Mouse (Mus musculus) hindbrain, embryonic 16.5 days (tissue): Measurements from ENCODE around the gene Plac8. TPM values are rescaled to one million over a fixed set of nuclear protein-coding genes. Genes with fewer than 3 reads are reported as not detected.

ENCODE experiments used
- ATAC-seq: fragments of 200-750 bp; cut with Nextera tagmentation; 2 replicates; pipeline ENCODE4 v1.8.0; 2017; ENCODE audit warnings: moderate TSS enrichment, moderate library complexity
- H3K27ac ChIP-seq: fragments of 300-500 bp; sonication (generic); 2 replicates; pipeline ENCODE4 v1.5.1; 2014; ENCODE audit warnings: low read depth, mild to moderate bottlenecking, control low read depth, low read length, moderate library complexity
- H3K27me3 ChIP-seq: fragments of 300-500 bp; sonication (generic); replicated peaks from 2 replicates; pipeline ENCODE4 v1.6.1; 2014; ENCODE audit warnings: low read length; ENCODE audit not compliant: control insufficient read depth, insufficient read depth
- H3K36me3 ChIP-seq: fragments of 300-500 bp; sonication (generic); 2 replicates; pipeline ENCODE4 v1.6.1; 2014; ENCODE audit warnings: mild to moderate bottlenecking, low read length, moderate library complexity, mixed read lengths; ENCODE audit not compliant: control insufficient read depth, insufficient read depth
- H3K4me1 ChIP-seq: fragments of 300-500 bp; sonication (generic); 2 replicates; pipeline ENCODE4 v1.6.1; 2014; ENCODE audit warnings: low read depth, low read length; ENCODE audit not compliant: control insufficient read depth, insufficient read depth
- H3K4me2 ChIP-seq: fragments of 300-500 bp; sonication (generic); 2 replicates; pipeline ENCODE4 v1.6.1; 2014; ENCODE audit warnings: mild to moderate bottlenecking, low read length, control low read depth, moderate library complexity
- H3K4me3 ChIP-seq: fragments of 300-500 bp; sonication (generic); 2 replicates; pipeline ENCODE4 v1.5.1; 2014; ENCODE audit warnings: mild to moderate bottlenecking, low read length, control low read depth, moderate library complexity
- H3K9ac ChIP-seq: fragments of 300-500 bp; sonication (generic); 2 replicates; pipeline ENCODE4 v1.6.1; 2014; ENCODE audit warnings: low read depth, mild to moderate bottlenecking, control low read depth, low read length, moderate library complexity
- H3K9me3 ChIP-seq: fragments of 300-500 bp; sonication (generic); 2 replicates; pipeline ENCODE4 v1.6.1; 2014; ENCODE audit warnings: mild to moderate bottlenecking, low read length, moderate library complexity; ENCODE audit not compliant: control insufficient read depth
- WGBS: fragments of 180-500 bp; shearing (Covaris S2); extraction: QIAGEN DNeasy Blood & Tissue Kit; methylation state at CpG from one replicate; pipeline ENCODE4 v1.1.7; 2014; 5-methylcytosine and 5-hydroxymethylcytosine counted together
- polyA plus RNA-seq: library from polyadenylated mRNA; unstranded; fragments of >200 nt; fragmentation: Nextera tagmentation; extraction: Ambion mirVana; gene quantifications from 2 replicates; pipeline ENCODE4 v1.2.1, GENCODE M21; 2015

Gene Plac8
- polyA plus RNA-seq, 1 experiment from 2014 or later = 0.65 TPM

- no peak overlapping the region for H3K4me3 ChIP-seq
- no peak overlapping the region for H3K9ac ChIP-seq
- no peaks in the 10 kb centered on the region for H3K9me3 ChIP-seq
- no peak overlapping the region for H3K4me2 ChIP-seq
- no peak overlapping the region for H3K27ac ChIP-seq
- H3K36me3 ChIP-seq = no peaks in the 10 kb centered on the region
- no peaks in the 10 kb centered on the region for H3K4me1 ChIP-seq
- 89% methylated on average over 7 of the region's 7 CpGs for whole genome bisulfite sequencing
- no peak for ATAC-seq
- no peaks in the 10 kb centered on the region for H3K27me3 ChIP-seq
Measured at GRCm38 (mm10) chr5:100583066-100583465, 11.0 kb upstream of the Plac8 start.

GRCm38 (mm10) chr5:100582435-100582826 is 10.4 kb upstream of the Plac8 start:
- 96% methylated on average over 5 of the region's 5 CpGs for WGBS
- Histone ChIP-seq H3K9me3 (no peaks in the 10 kb centered on the region), H3K4me1 (no peaks in the 10 kb centered on the region), H3K4me3 (no peak overlapping the region), H3K27ac (no peak overlapping the region), H3K4me2 (no peak overlapping the region), H3K27me3 (no peaks in the 10 kb centered on the region), H3K36me3 (no peaks in the 10 kb centered on the region), H3K9ac (no peak overlapping the region)
- ATAC-seq = no peak

GRCm38 (mm10) chr5:100581622-100582434 is 9.8 kb upstream of the Plac8 start:
- no peak overlapping the region for H3K9ac ChIP-seq
- no peaks in the 10 kb centered on the region for H3K27me3 ChIP-seq
- no peaks in the 10 kb centered on the region for H3K9me3 ChIP-seq
- no peaks in the 10 kb centered on the region for H3K36me3 ChIP-seq
- no peak for ATAC-seq
- H3K4me1 ChIP-seq = no peaks in the 10 kb centered on the region
- no peak overlapping the region for H3K4me2 ChIP-seq
- H3K27ac ChIP-seq = no peak overlapping the region
- H3K4me3 ChIP-seq = no peak overlapping the region
- WGBS = 68% methylated on average over 11 of the region's 11 CpGs

GRCm38 (mm10) chr5:100578863-100579411 is 6.9 kb upstream of the Plac8 start:
- H3K9ac ChIP-seq = no peak overlapping the region
- no peak for ATAC-seq

GRCm38 (mm10) chr5:100574771-100575170 is 2.7 kb upstream of the Plac8 start:
- no peak overlapping the region for H3K4me3 ChIP-seq
- no peaks in the 10 kb centered on the region for H3K4me1 ChIP-seq
- H3K4me2 ChIP-seq = no peak overlapping the region
- H3K9me3 ChIP-seq = no peaks in the 10 kb centered on the region
- H3K9ac ChIP-seq = no peak overlapping the region
- H3K27ac ChIP-seq = no peak overlapping the region
- no peaks in the 10 kb centered on the region for H3K27me3 ChIP-seq
- ATAC-seq = no peak
- no peaks in the 10 kb centered on the region for H3K36me3 ChIP-seq
- 72% methylated on average over 1 of the region's 1 CpGs for WGBS

More at GRCm38 (mm10) chr5:100578863-100579411, 6.9 kb upstream of the Plac8 start:
- H3K4me2 ChIP-seq = no peak overlapping the region
- no peaks in the 10 kb centered on the region for H3K4me1 ChIP-seq
- no peak overlapping the region for H3K4me3 ChIP-seq
- H3K27ac ChIP-seq = no peak overlapping the region
- H3K27me3 ChIP-seq = no peaks in the 10 kb centered on the region
- WGBS = 89% methylated on average over 5 of the region's 5 CpGs
- H3K9me3 ChIP-seq = no peaks in the 10 kb centered on the region
- H3K36me3 ChIP-seq = no peaks in the 10 kb centered on the region

- whole genome bisulfite sequencing = 96% methylated on average over 5 of the region's 5 CpGs
- no peak for ATAC-seq
- Histone ChIP-seq H3K4me3 (no peak overlapping the region), H3K36me3 (no peaks in the 10 kb centered on the region), H3K4me2 (no peak overlapping the region), H3K4me1 (no peaks in the 10 kb centered on the region), H3K9me3 (no peaks in the 10 kb centered on the region), H3K27me3 (no peaks in the 10 kb centered on the region), H3K9ac (no peak overlapping the region), H3K27ac (no peak overlapping the region)
Measured at GRCm38 (mm10) chr5:100573256-100573655, 1.2 kb upstream of the Plac8 start.

- H3K9ac ChIP-seq = no peak overlapping the region
- H3K4me3 ChIP-seq = no peak overlapping the region
- no peaks in the 10 kb centered on the region for H3K9me3 ChIP-seq
- ATAC-seq = no peak
- H3K4me1 ChIP-seq = no peaks in the 10 kb centered on the region
- WGBS = 34% methylated on average over 8 of the region's 8 CpGs
- H3K27me3 ChIP-seq = no peaks in the 10 kb centered on the region
- no peak overlapping the region for H3K4me2 ChIP-seq
- H3K36me3 ChIP-seq = no peaks in the 10 kb centered on the region
- no peak overlapping the region for H3K27ac ChIP-seq
Measured at GRCm38 (mm10) chr5:100570716-100571115, 1.3 kb downstream of the Plac8 start.

- Histone ChIP-seq H3K4me3 (no peak overlapping the region), H3K9ac (no peak overlapping the region), H3K27me3 (no peaks in the 10 kb centered on the region), H3K36me3 (no peaks in the 10 kb centered on the region), H3K9me3 (no peaks in the 10 kb centered on the region), H3K4me1 (no peaks in the 10 kb centered on the region), H3K4me2 (no peak overlapping the region), H3K27ac (no peak overlapping the region)
- 79% methylated on average over 13 of the region's 13 CpGs for WGBS
- ATAC-seq = no peak
Measured at GRCm38 (mm10) chr5:100569997-100570595, 1.9 kb downstream of the Plac8 start.

GRCm38 (mm10) chr5:100569250-100569934 is 2.7 kb downstream of the Plac8 start:
- Histone ChIP-seq H3K9me3 (no peaks in the 10 kb centered on the region), H3K36me3 (no peaks in the 10 kb centered on the region), H3K4me3 (no peak overlapping the region), H3K4me2 (no peak overlapping the region), H3K27me3 (no peaks in the 10 kb centered on the region), H3K9ac (no peak overlapping the region), H3K27ac (no peak overlapping the region), H3K4me1 (no peaks in the 10 kb centered on the region)
- ATAC-seq = no peak
- 79% methylated on average over 18 of the region's 18 CpGs for WGBS
